Mouse (Mus musculus) regulatory T cell (primary cell): ENCODE measurements around the gene Llph.

ENCODE experiments used
- in situ Hi-C: fragments of 300-600 bp; cut with MboI, MseI; formaldehyde crosslinking; loops from one replicate; pipeline ENCODE4 v1.15.1; 2025; ENCODE audit warnings: high pct_unique_total_duplicates

Gene Llph

DNA sequence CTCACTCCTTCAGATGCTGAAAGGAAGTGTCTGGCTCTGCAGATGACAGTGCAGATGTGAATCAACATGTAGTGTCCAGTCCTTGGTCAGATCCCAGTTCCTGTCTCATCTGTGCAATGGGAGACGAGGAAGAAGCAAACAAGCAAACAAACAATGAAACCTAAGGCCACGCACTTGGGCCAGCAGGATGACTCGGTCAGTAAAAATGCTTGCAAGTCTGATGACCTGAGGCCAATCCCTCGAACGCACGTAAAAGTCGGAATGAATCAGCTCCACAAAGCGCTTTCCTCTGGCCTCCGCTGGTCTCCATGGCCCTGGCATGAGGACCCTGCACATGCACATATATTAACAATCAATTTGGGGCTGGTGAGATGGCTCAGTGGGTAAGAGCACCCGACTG, 7.9 kb upstream of the Llph start:
- in situ Hi-C loops: loop anchor here (5.0 kb wide), 1 partner anchor 1347 kb away; the partner anchor contains the start of gene Dyrk2

DNA sequence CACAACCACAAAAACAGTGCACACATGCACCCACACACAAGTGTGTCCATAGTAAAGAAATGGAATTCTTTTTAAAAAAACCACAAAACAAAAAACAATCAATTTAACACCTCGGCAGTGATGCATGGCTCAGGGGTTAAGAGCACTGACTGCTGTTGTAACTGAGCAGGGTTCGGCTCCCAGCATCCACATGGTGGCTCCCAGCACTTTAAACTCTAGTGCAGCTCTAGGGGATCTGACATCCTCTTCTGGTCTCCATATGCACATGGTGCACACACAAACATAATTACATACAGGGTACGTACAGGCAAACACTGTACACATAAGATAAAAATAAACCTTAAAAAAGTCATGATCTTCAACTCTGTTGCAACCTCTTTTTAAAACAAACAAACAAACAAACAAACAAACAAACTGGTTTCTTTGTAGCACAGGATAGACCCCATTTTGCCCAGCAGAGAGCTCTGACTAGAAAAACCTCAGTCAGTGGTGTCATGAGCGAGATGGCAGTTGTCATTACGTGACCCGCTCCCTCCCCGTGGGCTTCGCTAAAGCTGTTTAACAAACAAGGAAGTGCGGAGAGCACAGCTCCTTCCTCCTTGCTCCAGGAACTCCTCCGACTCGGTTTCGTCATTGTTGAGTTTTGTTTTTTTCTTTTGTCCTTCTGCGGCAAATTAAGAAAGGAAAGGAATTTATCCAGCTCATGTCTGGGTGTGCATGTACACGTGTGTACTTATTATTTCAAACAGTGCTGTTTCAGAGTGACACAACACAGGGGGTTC, 7.1 kb upstream of the Llph start:
- in situ Hi-C loops: loop anchor here (5.0 kb wide), 1 partner anchor 1347 kb away; the partner anchor contains the start of gene Dyrk2

DNA sequence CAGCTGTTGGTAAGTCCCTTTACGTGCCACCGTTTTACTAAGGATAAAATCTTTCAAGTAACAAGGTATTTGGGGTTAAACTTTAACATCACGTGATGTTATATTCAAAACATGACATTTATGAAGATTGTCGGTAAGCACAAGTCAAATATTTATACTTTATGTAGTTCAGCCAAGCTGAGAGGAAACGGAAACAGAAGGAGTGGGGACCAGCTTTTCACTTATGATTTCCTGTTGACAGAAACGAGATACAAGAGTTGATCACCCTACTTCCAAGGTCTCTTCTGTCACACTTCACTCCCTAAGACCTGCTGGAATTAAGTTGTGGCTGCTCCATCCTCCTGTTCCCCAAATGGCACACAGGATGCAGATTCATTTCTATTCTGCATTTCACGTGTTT, 6.1 kb upstream of the Llph start:
- in situ Hi-C loops: no loop called here

DNA sequence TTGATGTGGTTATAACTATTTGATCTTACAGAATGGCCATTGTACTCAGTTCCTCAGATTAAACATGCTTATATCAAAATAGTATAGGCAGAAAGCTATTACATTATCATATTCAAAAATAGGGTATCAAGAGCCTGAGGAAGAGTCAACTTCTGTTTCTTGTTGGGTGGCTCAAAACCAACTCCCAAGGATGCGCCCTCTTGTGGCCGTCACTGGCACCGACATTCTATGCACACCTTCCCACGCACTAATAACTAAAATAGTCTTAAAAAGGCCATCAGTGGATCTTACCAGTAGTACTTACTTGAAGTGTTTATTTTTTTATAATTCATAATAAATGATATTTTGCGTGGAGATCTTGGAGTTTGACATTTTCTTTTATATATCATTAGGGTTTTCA, 4.8 kb downstream of the Llph start:
- in situ Hi-C loops: no loop called here

DNA sequence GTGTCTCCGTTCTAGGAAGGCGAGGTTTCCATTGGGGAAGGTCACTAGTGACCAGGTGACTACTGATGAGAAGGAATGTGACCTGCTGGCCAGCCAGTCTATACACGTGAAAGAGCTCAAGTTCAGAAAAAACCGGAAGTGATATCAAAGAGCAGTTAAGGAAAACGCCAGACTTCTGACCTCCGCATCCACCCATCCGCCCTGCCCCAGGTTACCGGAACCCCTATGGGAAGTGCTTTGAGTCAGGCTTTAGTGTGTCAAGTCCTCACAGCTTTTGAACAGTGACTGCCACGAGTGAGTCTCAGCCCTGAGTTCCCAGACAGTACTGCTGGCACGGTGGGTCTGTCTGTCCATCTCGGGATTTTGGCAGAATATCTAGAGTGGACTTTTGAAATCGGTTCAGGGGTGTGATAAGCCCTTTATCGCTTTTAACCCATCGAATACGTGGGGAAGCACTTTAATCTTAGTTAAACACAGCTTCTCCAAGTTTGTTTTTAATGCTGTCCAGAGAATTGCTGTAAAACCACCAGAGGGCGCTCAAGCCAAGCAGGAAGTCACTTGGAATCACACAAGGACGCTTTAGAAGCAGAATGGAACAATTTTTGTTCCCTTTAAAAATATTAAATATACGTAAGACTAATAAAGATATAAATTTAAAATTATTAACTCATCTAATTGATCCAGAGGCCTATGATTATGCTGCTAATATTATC, 6.9 kb downstream of the Llph start:
- in situ Hi-C loops: no loop called here

DNA sequence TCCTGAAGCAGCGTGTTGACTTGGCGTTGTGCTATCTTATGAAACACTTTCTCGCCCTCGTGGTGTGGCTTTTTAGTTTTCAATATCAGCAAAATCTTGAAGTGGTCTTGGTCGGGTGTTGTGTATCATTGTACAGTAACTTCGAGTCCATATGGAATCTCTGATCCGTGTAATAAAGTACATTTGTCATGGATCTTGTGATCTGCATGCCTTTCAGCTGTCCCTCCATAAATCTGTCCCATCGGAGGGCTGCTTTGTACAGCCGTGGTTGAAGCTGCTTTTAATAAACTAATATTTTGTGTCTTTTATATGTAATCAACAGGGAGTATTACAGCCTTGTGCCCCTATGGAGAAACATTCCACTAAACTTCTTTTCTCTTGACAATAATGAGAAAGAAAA, 10.0 kb downstream of the Llph start:
- in situ Hi-C loops: no loop called here

DNA sequence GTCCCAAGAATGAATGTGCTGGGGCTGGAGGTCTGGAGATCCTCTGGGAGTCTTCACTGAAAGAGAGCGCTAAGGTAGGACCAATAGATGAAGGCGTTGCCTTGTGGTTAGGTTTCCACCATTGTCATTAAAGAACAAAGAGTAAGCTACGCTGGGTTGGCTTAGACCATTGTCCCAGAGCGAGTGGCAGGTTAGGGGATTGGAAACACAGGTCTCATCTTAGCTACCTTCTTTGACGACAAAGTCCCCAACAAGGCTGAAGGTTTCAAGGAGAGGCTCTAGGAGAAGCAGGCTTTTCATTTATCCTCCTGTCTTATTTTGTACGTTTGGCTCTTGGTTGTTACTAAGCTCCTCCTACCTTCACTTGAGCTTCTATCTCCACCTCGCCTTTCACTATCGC, 11.4 kb downstream of the Llph start:
- in situ Hi-C loops: no loop called here

DNA sequence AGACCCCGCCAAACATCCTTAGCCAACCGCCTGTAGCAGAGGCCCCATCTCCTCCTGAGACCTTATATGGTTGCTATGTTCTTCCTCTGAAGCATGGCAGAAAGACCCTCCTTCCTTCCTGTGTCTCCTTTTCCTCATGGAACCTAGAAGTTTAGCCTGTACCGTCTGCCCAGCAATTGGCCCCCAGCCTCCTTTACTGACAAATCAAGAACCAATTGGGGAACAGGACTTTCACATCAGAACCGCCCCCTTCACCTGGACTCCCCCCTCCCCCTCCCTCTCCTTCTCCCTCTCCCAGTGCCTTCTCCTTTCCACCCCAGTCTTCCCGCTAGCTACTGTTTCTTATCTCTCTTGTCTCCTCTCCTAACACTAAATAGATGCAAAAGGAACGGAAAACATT, 12.6 kb downstream of the Llph start:
- in situ Hi-C loops: no loop called here

DNA sequence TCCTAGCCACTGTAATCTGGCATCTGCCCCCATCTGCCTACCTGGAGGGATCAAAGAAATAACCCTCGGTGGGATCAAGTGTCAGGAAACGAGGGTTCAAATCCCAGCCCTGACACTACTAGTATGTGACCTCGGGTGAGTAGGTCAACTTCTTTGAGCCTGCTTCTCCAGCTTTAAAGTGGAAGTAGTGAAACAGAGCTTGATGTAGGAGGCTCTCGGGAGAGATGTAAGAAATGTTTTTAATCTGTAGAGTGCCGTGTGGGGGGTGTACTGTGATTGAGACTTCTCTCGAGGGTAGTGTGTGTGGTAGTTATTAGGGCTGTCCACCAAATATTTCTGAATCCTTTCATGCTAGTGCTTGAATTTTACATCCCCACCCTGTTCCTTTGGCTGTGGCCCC, 15.6 kb downstream of the Llph start:
- in situ Hi-C loops: no loop called here

DNA sequence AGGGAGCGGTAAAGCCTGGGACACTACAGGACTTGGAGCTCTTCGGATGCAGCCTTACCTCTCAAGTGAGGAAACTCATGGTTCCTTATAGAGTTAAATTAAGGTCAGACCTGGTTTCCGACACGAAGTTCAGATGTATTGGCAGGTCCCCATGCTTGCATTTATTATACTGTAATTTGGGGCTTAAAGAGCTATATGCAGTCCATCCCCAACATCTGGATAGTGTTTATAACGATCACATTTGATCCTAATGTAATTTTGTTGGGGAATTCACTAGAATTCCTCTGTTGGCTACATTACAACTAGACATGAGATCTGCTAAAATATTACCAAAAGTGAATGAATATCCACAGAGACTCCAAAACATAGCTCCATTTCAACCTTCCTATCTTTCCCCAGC, 18.8 kb downstream of the Llph start:
- in situ Hi-C loops: no loop called here

DNA sequence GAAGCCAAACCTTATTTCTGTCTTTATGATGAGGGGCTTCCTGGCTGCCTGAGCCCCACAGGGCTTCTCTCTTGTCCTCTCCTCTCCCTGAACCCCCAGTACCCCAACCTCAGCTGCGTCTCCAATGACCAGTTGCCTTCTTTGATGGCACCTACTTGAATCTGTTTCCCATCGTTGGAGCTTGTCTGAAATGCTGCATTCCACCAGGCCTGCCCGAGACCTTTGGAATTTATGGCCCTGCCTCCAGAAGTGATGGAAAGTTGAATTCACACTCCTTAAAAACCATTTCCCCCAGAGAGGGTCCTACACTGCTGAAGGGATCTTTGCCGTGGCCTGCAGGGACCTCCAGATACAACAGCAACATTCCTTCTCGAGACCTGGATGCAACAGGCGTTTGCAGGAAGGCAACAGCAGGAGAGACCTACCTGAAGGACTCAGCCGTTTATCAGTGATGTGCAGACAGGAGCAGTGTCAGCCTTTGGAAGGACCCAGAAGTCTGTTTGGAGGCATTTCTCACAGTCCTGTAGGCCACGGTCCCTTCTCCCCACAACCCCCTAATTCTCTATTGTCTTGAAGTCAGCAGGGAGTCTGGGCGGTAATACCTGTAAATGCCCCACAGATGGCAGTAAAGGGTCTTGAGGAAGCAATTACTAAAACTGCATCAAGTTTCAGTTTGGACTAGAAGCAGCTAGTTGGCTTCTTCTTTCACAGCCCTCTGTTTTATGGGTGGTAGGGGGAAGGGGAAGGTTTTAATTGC, 20.3 kb downstream of the Llph start:
- in situ Hi-C loops: no loop called here

DNA sequence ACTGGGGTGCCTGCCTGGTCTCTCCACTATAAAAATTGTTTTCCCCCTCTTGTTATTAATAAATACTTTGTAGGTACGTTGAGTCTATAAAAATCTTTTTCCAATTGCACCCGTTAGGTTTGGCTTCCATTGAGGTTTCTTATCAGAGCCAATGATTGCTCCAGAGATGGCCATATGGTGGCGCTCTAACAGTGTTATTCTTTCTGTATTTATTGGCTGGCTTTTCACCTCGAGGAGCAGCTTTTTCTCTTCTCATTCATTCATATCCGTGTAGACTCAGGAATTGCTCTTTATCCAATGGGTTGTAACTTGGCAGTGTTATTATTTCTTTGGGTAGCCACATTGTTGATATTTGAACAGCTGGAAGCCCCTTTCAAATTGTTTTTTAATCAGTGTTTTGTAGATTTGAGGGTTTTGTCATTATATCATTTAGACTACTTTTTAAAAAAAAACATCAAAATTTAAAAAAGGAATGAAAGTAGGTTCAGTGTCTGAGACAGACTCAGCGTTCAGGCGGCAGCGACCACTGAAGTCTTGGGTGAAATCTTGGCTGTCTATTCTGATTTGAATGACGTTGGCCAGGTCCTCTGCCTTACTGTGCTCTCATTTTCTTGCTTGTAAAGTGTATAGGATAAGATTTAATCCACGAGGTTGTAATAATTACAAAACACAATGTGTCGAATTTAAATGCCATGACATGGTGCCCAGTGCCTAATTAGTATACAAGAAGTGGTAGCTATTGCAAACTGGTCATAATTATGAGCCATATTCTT, 24.2 kb downstream of the Llph start:
- in situ Hi-C loops: loop anchor here (10.0 kb wide), 1 partner anchor 1804 kb away; no protein-coding TSS in a partner anchor

DNA sequence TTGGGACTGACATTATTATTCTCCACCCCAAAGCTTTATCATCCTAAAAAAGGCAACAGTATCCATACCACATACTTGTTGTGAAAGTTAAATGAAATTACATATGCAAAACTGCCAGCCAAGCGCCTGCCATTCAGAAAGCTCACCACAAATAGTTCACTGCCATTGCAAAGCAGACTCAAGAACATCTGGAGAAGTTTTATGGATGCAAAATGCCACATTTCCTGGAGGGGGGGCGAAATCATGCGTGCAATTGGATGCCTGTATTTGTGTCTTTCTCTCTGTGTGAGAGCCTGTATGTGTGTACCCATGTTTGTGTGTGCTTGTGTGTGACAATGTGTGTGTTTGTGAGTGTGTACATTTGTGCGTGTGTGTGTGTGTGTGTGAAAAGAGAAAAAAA, 24.9 kb downstream of the Llph start:
- in situ Hi-C loops: loop anchor here (10.0 kb wide), 1 partner anchor 1803 kb away; no protein-coding TSS in a partner anchor

DNA sequence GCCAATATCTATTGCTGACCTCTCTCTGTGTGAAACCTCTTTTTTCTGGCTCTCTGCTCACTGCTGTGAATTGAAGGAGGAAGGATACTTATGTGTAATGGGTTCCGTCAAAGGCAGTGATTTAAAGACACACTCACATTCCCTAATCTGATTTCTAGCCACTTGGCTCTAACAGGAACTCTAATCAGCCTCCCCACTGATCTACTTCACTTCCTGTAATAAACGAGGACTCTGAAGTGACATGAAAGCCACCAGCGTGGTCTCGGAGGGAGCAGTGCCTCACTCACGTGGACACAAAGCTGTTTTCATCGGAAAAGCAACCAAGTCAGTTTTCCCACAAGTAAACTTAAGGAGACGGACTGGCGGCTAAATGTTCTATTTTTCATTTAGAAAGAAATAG, 25.9 kb downstream of the Llph start:
- in situ Hi-C loops: loop anchor here (10.0 kb wide), 1 partner anchor 1802 kb away; no protein-coding TSS in a partner anchor

DNA sequence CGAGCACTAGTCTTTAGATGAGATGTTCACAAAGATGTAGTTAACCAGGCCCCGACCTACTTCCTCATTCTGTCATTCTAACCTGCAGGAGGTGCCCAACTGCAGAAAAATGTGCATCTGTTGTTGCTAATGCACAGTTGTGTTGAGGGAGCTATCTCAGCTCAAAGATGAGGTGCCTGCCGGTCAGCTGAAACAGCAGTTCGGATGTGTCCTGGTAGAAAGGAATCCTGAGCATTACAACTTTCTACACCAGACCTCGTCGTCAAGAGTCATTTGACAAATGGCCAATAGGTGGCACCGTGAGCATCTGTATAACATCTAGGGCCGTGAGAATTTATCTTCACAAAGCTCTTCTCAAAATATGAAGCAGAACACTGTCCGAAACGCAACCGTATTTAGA, 30.4 kb downstream of the Llph start:
- in situ Hi-C loops: loop anchor here (10.0 kb wide), 1 partner anchor 1798 kb away; no protein-coding TSS in a partner anchor

DNA sequence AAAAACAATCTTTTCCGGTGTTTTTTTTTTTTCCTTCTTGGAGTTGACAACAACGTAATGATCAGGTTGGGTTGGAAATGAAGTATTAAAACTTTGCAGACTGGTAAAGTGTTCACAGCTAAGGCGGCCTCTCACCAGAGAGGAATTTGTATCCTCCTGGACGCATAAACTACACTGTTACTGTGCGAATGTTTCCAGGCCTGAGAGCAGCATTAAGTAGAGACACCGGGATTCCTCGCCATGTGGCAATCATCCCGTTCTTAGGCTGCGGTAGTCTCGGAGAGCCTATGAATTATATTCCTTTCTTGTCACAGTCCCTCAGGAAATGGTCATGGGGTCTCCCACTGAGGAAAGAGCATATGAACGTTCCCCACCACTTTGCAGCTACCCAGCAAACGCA, 40.9 kb downstream of the Llph start:
- in situ Hi-C loops: no loop called here

DNA sequence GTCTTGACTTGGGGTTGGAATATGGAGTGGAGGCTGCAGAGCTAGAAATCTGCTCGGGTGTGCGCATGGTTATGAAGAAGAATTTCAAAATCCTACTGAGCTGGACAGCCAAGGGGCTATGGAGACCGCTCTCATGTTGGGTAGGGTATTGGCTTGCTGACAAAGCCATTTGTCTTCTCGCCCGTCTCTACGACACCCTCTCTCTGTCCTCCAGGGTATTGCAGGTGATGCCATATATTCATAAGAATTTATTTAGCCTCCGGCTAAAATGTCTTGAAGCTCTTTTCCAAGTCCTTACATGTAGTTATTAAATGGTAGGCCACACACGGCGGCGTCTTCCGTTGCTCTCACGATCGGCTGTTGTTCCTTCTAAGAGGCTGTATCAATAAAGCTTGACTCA, 43.1 kb downstream of the Llph start:
- in situ Hi-C loops: no loop called here

DNA sequence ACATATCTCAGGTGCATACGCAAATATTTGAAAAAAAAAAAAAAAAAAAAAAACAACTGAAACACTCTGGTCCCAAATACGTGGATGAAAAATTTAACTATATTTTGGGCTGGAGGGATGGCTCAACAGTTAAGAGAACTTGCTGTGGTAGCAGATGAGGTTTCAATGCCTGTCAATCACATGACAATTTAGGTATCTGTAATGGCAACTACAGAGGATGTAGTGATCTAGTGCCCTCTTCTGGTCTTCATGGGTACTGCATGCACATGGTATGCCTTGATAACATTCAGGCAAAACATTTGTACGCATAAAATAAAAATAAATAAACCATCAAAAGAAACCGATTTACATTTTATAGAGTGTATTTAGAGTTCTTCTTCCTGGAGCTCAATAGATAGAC, 43.9 kb downstream of the Llph start:
- in situ Hi-C loops: no loop called here

DNA sequence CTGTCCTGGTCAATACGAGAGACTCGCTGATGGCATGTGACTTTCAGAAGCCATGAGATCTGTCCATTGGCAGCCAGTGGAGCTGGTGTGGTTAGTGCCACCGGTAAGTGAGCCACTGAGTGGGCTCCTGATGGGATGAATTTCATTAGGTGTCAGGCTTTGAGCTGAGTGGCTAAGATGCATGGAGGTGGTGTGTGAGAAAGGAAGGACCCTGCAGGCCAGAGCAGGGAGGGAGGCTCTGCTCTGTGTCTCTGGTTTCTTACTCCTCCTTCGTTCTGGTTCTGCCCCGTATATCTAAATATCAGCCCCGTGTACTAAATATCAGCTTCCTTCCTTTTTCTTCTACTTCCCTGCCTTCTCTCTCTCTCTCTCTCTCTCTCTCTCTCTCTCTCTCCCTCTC, 44.4 kb downstream of the Llph start:
- in situ Hi-C loops: no loop called here

DNA sequence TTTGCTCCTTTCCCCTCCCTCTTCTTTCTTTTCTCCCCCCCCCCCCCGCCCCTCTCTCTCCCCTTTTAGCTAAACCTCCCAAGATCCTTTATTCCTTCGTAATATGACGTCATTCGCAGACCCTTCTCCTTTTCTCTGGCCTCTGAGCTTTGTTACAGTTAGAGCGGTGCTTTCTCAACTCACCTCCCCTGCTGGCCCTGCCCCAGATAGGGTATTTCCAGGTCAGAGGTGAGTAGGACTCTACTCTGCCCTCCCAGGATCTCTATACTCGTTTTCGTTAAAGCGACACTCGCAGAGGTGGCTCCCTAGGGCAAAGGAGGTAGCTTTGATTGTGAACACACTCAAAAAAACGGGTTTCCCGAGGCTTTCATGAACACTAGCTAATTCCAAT, 45.0 kb downstream of the Llph start:
- in situ Hi-C loops: no loop called here

DNA sequence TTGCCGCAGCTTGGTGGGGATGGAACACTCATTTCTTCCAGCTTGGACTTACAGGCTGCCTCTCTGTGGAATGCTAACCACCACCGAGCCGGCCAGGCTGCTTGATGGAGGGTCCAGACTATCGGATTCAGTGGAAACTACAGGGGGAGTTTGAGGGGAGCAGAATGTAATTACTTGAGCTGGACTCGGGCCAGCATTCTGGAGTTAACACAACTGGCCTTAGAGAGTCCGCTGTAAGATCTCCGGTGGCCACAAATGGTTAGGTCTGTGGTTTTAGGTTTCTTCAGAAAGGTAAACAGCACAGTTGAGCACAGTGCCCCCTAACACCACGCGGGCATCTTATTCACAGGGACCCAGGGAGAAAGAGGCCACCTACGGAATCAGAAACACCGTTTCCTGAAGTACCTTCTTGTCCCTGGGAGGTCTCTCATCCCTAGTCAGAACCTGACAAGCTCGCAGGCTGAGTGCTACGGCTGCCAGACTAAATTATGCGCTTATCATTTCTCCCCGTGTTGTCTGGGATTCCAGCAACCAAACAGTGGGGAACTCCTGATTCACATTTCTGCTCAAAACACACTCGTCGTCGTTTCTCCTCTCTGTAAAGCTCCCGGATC, 45.5 kb downstream of the Llph start:
- in situ Hi-C loops: no loop called here
